Mouse (Mus musculus) adrenal gland, adult 2 months (tissue): ENCODE measurements around the gene Olfr1317. TPM values are rescaled to one million over a fixed set of nuclear protein-coding genes. Genes with fewer than 3 reads are reported as not detected.

Source experiments
- DNase-seq: peaks from one replicate; pipeline ENCODE4 v3.0.0; 2021
- long read RNA-seq: library from polyadenylated mRNA; stranded (forward); transcript quantifications from one replicate; pipeline ENCODE4 v2.0.0, GENCODE M21; 2021
- polyA plus RNA-seq: library from polyadenylated mRNA; depleted of rRNA; stranded (reverse); fragments of >200 nt; gene quantifications from 2 replicates; pipeline ENCODE4 v1.2.3, GENCODE M21; 2012; rRNA removed
- total RNA-seq, 2 experiments: library from RNA; stranded (reverse); gene quantifications; 2 replicates each; pipeline ENCODE4 v1.2.3; 2021

Olfr1317 gene
- not detected for total RNA-seq
- not detected in 2 replicates for polyA plus RNA-seq
- long read RNA-seq, result 0 reads

DNA sequence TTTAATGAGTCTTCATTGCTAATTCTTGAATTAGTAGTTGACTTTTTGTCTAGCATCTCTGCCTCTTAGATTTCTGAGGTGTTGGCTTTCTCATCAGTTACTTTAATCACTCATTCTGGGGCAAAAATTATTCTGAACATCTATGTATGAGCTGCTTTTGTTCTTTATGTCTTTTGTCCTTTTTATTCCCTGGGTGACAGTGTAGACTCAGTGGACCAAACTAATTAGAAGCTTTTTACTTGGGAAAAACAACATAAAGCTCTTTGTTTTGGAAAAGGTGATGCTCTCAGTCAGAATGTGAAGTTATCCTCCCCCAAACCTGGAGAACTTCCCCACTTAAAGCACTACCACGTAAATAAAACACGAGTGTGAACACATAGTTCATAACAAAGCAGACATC, at the start of gene Olfr1317:
Gene Olfr1317 (plus strand): TSS at position 301 of the 400 bp plus-strand sequence.
- no peak for DNase-seq

DNA sequence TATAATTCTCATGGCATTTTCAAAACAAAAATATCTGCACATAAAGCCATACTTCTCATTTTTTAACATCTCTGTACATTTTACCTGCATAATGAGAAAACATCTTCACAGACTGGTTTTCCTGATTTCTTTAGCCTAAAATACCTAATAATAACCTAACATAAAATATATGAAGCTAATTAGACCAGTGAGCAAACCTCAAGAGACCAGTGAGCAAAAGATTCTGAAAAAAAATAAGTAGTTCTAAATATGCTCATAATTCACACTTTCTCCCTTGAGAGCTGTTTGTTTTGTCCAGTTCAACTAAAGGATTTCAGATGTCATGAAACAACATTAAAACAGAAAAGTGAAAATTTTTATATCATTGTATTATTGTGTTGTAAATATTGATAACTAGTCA, 43.4 kb upstream of the Olfr1317 start, which contains the start of gene Olfr1314:
Gene Olfr1314 (minus strand): TSS at position 101 of the 400 bp plus-strand sequence.
- no peak for DNase-seq

DNA sequence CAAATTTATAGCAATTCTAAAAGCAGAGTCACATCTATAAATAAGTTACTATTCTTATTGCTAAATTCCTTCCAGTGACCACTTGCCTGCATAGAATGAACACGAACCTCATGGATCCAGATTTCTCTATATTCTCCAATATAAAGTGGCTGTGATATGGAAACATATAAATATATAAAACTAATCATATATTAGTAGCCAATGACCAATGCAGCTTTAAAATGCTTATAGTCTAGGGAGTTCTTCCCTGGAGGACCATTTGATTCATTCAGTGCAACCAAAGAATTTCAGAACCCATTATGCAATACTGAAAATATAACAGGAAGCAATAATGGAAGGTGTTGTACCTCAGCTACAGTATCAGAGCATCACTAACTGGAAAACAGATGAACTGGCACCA, 24.8 kb upstream of the Olfr1317 start, which contains the start of gene Olfr1315-ps1:
Gene Olfr1315-ps1 (minus strand): TSS at position 101 of the 400 bp plus-strand sequence.
- DNase-seq, result no peak

DNA sequence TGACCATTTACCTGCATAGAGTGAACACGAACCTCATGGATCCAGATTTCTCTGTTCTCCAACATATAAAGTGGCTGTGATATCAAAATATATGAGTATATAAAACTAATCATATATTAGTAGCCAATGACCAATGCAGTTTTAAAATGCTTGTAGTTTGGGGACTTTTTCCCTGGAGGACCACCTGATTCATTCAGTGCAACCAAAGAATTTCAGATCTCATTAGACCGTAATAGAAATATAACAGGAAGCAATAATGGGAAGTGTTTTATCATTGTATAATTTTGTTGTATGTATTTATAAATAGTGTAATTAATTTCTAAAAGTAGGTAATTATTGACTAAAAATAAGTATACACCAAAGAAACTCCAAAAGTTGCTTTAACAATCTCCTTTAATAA, 5.3 kb upstream of the Olfr1317 start, which contains the start of gene Olfr1316:
Gene Olfr1316 (minus strand): TSS at position 101 of the 400 bp plus-strand sequence.
- DNase-seq, result no peak

DNA sequence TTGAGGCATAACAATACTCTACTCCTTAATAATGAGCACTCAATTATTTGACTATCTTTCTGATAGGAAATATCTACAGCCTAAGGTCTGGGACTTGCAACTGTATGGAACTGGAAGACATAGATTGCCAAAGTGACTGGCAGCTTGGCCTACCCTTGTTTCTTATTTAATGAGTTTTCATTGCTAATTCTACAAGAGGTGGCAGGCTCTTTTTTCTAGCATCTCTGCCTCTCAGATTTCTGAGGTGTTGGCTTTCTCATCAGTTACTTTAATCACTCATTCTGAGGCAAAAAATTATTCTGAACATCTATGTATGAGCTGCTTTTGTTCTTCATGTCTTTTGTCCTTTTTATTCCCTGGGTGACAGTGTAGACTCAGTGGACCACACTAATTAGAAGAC, 13.8 kb downstream of the Olfr1317 start, which contains the start of gene Olfr1318:
Gene Olfr1318 (plus strand): TSS at position 301 of the 400 bp plus-strand sequence.
- DNase-seq, result no peak

Other genes with a start within 250 kb of the Olfr1317 start
- gene Olfr1306, start 224.1 kb upstream of the Olfr1317 start, total RNA-seq, result not detected
- not detected in 2 replicates for gene Olfr1306, start 224.1 kb upstream of the Olfr1317 start, polyA plus RNA-seq
- gene Olfr1307, start 190.9 kb upstream of the Olfr1317 start, total RNA-seq, result under 1 TPM in 1 of 2 experiments, not detected in 1; under 0.01 TPM
- not detected in 2 replicates for gene Olfr1307, start 190.9 kb upstream of the Olfr1317 start, polyA plus RNA-seq
- gene Olfr1308, start 175.4 kb upstream of the Olfr1317 start, total RNA-seq, result not detected
- not detected in 2 replicates for gene Olfr1308, start 175.4 kb upstream of the Olfr1317 start, polyA plus RNA-seq
- not detected for gene Olfr1309, start 150.0 kb upstream of the Olfr1317 start, total RNA-seq
- not detected in 2 replicates for gene Olfr1309, start 150.0 kb upstream of the Olfr1317 start, polyA plus RNA-seq
- gene Olfr1310, start 127.6 kb upstream of the Olfr1317 start, total RNA-seq, result not detected
- gene Olfr1310, start 127.6 kb upstream of the Olfr1317 start, polyA plus RNA-seq, result not detected in 2 replicates
- not detected for gene Olfr1311, start 115.9 kb upstream of the Olfr1317 start, total RNA-seq
- gene Olfr1311, start 115.9 kb upstream of the Olfr1317 start, polyA plus RNA-seq, result not detected in 2 replicates
- gene Olfr1312, start 90.1 kb upstream of the Olfr1317 start, total RNA-seq, result not detected
- gene Olfr1312, start 90.1 kb upstream of the Olfr1317 start, polyA plus RNA-seq, result not detected in 2 replicates
- not detected for gene Olfr1313, start 62.5 kb upstream of the Olfr1317 start, total RNA-seq
- not detected in 2 replicates for gene Olfr1313, start 62.5 kb upstream of the Olfr1317 start, polyA plus RNA-seq
- not detected for gene Olfr1314, start 43.5 kb upstream of the Olfr1317 start, total RNA-seq
- gene Olfr1314, start 43.5 kb upstream of the Olfr1317 start, polyA plus RNA-seq, result not detected in 2 replicates
- gene Olfr1315-ps1, start 24.9 kb upstream of the Olfr1317 start, total RNA-seq, result not detected
- gene Olfr1315-ps1, start 24.9 kb upstream of the Olfr1317 start, polyA plus RNA-seq, result not detected in 2 replicates
- gene Olfr1316, start 5.4 kb upstream of the Olfr1317 start, total RNA-seq, result not detected
- not detected in 2 replicates for gene Olfr1316, start 5.4 kb upstream of the Olfr1317 start, polyA plus RNA-seq
- gene Olfr1318, start 13.9 kb downstream of the Olfr1317 start, total RNA-seq, result not detected
- gene Olfr1318, start 13.9 kb downstream of the Olfr1317 start, polyA plus RNA-seq, result not detected in 2 replicates
- gene Lpcat4, start 99.1 kb downstream of the Olfr1317 start, total RNA-seq, result 1 to 10 TPM; 5.1 to 9.2 TPM
- gene Lpcat4, start 99.1 kb downstream of the Olfr1317 start, polyA plus RNA-seq, result 18.9 TPM in 2 replicates
- not detected for gene Nutm1, start 119.0 kb downstream of the Olfr1317 start, total RNA-seq
- not detected in 2 replicates for gene Nutm1, start 119.0 kb downstream of the Olfr1317 start, polyA plus RNA-seq
- 100 to 1,000 TPM; 122 to 167 TPM for gene Nop10, start 121.6 kb downstream of the Olfr1317 start, total RNA-seq
- 46.6 and 57.7 TPM in 2 replicates for gene Nop10, start 121.6 kb downstream of the Olfr1317 start, polyA plus RNA-seq
- 10 to 100 TPM; 33.4 to 35.1 TPM for gene Slc12a6, start 125.5 kb downstream of the Olfr1317 start, total RNA-seq
- 11.7 and 14.5 TPM in 2 replicates for gene Slc12a6, start 125.5 kb downstream of the Olfr1317 start, polyA plus RNA-seq
- under 1 TPM in 1 of 2 experiments, not detected in 1; 0.14 TPM for gene Gm21985, start 126.0 kb downstream of the Olfr1317 start, total RNA-seq
- gene Gm21985, start 126.0 kb downstream of the Olfr1317 start, polyA plus RNA-seq, result not detected in 2 replicates
- 10 to 100 TPM; 86.4 to 98.8 TPM for gene Emc4, start 227.7 kb downstream of the Olfr1317 start, total RNA-seq
- 71.4 and 74.1 TPM in 2 replicates for gene Emc4, start 227.7 kb downstream of the Olfr1317 start, polyA plus RNA-seq
- gene Katnbl1, start 238.9 kb downstream of the Olfr1317 start, total RNA-seq, result 10 to 100 TPM; 10.4 to 10.5 TPM
- 0.30 and 0.35 TPM in 2 replicates for gene Katnbl1, start 238.9 kb downstream of the Olfr1317 start, polyA plus RNA-seq